Mouse (Mus musculus) adrenal gland, postnatal 25 days (tissue): ENCODE results near the gene Tmem63b. TPM values are rescaled to one million over a fixed set of nuclear protein-coding genes. Genes with fewer than 3 reads are reported as not detected.
"Not testable (repeated sequence)": the region's sequence is repeated elsewhere in the genome, so short reads cannot be mapped to it uniquely, and the experiment has no call there.

Experiments
- DNase-seq: peaks from one replicate; pipeline ENCODE4 v3.0.0; 2021; ENCODE audit warnings: mixed read lengths
- total RNA-seq: library from RNA; stranded (reverse); gene quantifications from 2 replicates; pipeline ENCODE4 v1.2.3, GENCODE M21; 2021

The Tmem63b gene
- total RNA-seq, 1 experiment from 2014 or later = 51.6 TPM

DNA sequence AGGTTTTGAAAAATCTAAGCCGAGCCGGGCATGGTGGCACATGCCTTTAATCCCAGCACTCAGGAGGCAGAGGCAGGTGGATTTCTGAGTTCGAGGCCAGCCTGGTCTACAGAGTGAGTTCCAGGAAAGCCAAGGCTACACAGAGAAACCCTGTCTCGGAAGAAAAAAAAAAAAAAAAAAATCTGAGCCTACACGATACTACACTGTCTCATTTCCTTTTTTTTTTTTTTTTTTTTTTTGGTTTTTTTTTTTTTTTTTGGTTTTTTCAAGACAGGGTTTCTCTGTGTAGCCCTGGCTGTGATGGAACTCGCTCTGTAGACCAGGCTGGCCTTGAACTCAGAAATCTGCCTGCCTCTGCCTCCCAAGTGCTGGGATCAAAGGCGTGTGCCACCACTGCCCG, 63.3 kb downstream of the Tmem63b start:
- DNase-seq = not testable (repeated sequence)

DNA sequence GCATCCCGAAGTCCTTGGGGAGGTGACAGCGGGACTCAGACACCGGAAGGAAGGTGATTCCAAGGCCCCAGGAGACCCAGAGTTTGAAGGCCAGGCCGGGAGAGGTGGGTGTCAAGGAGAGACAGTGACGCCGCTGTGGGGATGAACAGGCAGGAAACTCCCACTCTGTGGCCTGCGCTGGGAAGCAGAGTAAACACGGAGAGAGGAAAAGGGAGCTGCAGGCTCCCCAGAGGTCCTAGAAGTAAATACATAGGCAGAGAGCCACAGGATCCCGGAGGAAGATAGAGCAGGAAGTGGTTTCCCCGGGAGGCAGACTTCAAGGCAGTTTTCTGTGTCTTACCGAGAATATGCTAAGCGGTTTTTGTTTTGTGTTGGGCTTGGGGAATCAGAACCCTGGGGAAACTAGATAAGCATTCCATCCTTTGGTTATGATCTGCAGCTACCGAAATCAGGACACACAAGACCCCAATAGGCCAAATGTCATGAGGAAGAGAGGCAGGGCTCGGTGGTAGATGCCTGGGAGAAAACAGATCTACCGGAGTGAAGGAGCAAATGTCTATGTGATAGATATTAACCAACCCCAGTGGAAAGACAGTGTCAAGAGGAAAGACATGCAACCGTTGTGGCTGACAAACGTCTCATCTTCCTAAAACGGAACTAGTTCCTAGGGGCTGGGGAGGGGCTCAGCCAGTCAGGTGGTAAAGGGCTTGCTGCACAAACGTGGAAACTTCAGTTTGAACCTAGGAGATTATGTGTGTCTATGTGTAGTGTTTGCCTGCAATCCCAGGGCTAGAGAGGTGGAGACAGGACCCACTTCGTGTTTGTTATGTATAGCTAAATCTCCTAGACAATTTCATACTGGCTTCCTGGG, 67.1 kb downstream of the Tmem63b start:
- DNase-seq = peak; percentile 35

DNA sequence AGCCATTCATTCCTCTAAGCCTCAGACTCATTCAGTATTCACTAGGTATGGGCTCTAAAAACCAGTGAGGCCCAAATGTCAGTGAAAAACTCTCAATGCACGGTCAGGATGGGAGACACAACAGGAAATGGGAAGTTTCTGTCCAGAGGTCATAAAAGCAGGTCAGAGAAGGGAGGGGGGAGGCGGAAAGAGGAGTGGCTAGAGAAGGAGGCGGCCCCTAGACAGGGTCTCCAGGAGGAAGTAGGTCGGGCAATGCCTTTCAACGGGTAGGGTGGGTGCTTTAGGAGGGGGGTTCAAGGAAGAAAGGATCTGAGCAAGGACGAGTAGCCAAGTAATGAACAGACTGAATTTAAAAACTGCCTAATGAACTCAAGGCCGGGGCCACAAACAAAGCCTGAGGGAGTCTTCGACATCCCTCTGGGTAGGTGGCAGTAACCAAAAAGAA, 67.7 kb downstream of the Tmem63b start:
- DNase-seq = no peak

DNA sequence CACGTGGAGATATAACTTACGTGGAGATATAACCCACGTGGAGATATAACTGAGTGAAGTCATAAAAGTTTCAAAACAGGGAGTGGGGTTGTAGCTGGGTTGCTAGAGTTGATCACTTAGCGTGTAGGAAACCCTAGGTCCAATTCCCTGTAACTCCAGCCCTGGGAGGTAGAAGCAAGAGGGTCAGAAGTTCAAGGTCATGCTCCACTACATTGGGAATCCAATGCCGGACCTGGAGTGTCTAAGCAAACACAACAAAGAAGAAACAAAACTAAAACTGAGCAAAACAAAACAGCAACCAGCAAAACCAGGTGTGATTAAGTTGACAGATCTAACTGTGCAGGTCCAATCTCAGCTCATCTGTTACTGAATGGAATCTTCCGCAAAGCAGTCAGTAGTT, 69.0 kb downstream of the Tmem63b start:
- no peak for DNase-seq

DNA sequence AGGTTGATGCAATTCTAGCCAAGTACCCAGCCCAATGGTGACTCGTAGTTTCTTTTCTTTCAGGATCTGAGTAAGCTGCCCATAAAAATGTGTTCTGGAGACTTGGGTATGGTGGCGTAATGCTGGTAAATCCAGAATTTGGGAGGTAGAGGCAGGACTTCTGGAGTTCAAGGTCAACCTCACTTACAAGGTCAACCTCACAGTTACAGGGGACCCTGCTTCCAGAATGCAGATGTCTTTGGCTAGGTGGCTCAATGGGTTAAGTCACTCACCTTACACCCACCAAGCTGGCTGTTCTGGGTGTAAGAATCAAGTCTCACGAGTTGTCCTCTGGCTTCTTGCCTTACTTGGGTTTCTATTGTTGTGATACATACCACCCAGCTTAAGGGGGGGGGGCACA, 70.0 kb downstream of the Tmem63b start:
- DNase-seq = no peak

DNA sequence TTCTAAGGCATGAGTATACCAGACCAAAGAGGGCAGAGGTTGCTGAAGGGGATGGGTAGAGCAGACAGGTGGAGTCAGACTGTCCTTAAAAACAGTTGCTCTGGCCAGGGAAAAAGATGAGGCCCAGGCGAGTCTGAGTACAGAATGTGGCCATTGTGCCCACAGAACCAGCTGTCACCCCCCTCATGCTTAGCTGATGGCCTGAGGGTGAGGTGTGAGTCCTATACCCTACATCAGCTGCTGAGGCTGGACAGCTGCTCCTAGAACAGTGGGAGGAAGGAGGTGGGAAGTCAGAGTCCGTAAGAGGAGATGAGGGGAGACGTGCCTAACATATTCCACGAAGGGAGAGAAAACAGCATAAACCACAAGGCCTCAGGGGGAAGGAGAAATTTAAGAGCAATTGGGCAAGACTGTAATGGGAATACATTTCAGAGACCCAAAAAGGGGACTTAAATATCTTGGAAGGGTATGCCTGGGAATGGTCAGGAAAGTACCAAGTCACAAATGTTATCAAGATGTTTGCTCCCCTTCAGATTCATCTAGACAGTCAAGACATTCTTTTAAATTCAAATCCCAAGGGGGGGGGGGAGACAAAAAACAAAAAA, 70.6 kb downstream of the Tmem63b start:
- DNase-seq = no peak

DNA sequence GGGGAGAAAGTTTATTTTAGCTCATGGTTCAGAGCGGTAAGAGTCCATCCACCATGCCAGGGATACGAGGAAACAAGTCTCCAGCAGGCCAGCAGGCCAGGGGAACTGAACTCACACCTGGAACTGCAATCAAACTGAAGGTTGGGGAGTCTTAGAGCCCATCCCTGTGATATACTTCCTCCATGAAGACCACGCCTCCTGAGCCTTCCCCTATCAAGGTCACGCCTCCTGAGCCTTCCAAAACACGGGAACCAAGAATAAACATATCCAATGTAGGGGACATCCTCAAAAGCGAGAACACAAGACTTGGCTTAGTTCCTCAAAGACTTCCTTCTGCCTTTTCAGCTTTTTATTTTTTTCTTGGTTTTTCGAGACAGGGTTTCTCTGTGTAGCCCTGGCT, 73.8 kb downstream of the Tmem63b start:
- no peak for DNase-seq

DNA sequence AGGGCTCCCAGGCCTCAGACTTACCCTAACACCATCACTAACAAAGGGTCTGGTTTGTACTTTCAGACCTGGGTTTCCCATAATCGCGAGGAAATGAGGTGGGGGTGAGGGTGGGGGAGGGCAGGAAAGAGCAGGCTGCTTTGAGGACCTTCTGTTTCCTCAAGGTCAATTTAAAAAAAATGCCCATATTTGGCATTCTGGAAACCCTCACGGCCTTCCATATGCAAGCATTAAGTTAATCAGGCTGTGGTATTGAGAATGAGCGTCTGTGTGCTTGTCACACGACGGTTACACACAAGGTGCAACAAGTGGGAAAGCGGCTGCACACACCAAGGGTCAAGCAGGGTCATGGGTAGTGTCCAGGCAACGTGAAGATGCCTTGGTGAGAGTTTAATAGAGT, 74.7 kb downstream of the Tmem63b start:
- DNase-seq = no peak

Other genes starting within 250 kb of the Tmem63b start
- 0.24 TPM in 1 of 2 replicates, not detected in the other for gene Spats1, start 211.5 kb downstream of the Tmem63b start, total RNA-seq
- 17.1 and 19.6 TPM in 2 replicates for gene Aars2, start 180.1 kb downstream of the Tmem63b start, total RNA-seq
- not detected in 2 replicates for gene Tcte1, start 163.5 kb downstream of the Tmem63b start, total RNA-seq
- 0.15 and 0.19 TPM in 2 replicates for gene Tmem151b, start 137.2 kb downstream of the Tmem63b start, total RNA-seq
- gene Nfkbie, start 131.2 kb downstream of the Tmem63b start, total RNA-seq = 3.1 and 3.6 TPM in 2 replicates
- 59.6 and 74.2 TPM in 2 replicates for gene Slc35b2, start 123.0 kb downstream of the Tmem63b start, total RNA-seq
- gene Hsp90ab1, start 113.6 kb downstream of the Tmem63b start, total RNA-seq = 1,940 and 2,378 TPM in 2 replicates
- 151 and 173 TPM in 2 replicates for gene Slc29a1, start 87.3 kb downstream of the Tmem63b start, total RNA-seq
- not detected in 2 replicates for gene Mymx, start 84.8 kb downstream of the Tmem63b start, total RNA-seq
- gene Capn11, start 27.6 kb downstream of the Tmem63b start, total RNA-seq = 0.46 TPM in 1 of 2 replicates, not detected in the other
- gene Mrpl14, start 583 bp downstream of the Tmem63b start, total RNA-seq = 101 and 124 TPM in 2 replicates
- not detected in 2 replicates for gene 1600014C23Rik, start 46.9 kb upstream of the Tmem63b start, total RNA-seq